Mouse (Mus musculus): ENCODE measurements around the gene Gimap9. TPM values are rescaled to one million over a fixed set of nuclear protein-coding genes. Genes with fewer than 3 reads are reported as not detected.
A peak's percentile ranks its signal among the peaks of the same experiment; 100 is the strongest.

Gimap9 gene
- polyA plus RNA-seq, 1 experiment from 2014 or later, result 8.8 TPM

DNA sequence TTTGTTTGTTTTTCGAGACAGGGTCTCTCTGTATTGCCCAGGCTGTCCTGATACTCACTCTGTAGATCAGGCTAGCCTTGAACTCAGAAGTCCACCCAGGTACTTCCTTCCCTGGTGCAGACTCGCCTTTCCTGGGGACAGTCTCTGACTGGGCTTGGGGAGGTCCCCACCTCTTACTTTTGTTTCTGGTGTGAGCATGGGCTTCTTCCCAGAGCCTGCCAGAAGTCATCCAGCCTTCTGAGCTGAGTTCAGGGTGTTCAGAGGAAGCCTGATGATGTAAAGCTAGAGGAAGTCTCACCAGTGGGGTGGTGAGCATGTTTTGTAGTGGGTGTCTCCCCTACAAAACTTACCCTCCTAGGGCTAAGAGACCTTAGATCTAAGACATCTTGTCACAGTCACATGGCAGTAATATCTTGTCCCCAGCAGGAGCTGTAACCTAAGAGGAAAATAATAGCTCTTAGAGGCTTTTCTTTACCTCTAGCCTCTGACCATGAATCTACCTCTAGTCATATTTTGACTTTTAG is 6.4 kb upstream of the Gimap9 start:
- Histone ChIP-seq H3K27me3 (ENCODE audit: control insufficient read depth, insufficient read depth, low read length) (no peaks in the 10 kb centered on the region), H3K4me3 (ENCODE audit: low read depth, low read length) (no peak overlapping the region), H3K9me3 (replicated peaks; ENCODE audit: control insufficient read depth, low read length) (no peaks in the 10 kb centered on the region), H3K36me3 (ENCODE audit: control insufficient read depth, insufficient read depth, low read length) (no peaks in the 10 kb centered on the region), H3K9ac (ENCODE audit: low read depth, low read length) (no peak overlapping the region), H3K4me2 (no peak overlapping the region), H3K4me1 (ENCODE audit: control insufficient read depth, insufficient read depth, low read length) (no peaks in the 10 kb centered on the region), H3K27ac (ENCODE audit: low read depth, low read length) (no peak overlapping the region)
- 61% methylated on average over 2 of the region's 2 CpGs for WGBS (ENCODE audit: insufficient replicate concordance)
- ATAC-seq (replicated peaks; ENCODE audit: insufficient number of reproducible peaks, low FRiP score, low TSS enrichment), result no peak

DNA sequence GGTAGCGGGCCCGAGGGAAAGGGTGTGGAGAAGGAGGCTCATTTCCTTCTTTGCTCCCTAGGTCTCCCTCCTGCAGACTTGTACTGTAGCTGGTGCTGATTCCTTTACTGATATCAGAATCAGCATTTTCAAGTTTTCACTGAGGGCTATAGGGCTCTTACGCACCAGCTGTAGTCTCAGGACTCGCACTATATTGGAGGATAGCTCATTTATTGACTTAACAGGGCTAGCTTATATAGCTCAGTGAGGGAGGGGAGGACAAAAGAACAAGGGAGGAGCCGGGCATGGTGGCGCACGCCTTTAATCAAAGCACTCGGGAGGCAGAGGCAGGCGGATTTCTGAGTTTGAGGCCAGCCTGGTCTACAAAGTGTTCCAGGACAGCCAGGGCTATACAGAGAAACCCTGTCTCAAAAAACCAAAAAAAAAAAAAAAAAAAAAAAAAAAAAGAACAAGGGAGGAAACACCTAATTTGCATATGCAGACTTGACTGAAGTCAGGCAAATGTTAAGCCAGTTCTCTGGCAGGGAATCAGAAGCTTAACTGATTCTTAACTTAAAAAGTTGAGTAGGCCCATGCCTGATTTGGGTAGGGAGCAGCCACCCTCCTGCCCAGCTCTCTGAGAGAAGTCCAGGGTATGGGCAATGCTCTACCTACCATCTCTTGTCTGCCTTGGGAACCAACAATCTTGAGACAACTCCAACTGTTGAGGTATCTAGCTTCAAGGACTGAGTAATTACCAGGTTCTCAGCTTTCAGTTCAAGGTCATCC is 1.5 kb upstream of the Gimap9 start:
- H3K36me3 ChIP-seq (ENCODE audit: control insufficient read depth, insufficient read depth, low read length), result no peaks in the 10 kb centered on the region
- H3K4me3 ChIP-seq (ENCODE audit: low read depth, low read length), result no peak overlapping the region
- H3K27ac ChIP-seq (ENCODE audit: low read depth, low read length), result no peak overlapping the region
- WGBS (ENCODE audit: insufficient replicate concordance), result 91% methylated on average over 9 of the region's 9 CpGs
- no peaks in the 10 kb centered on the region for H3K4me1 ChIP-seq (ENCODE audit: control insufficient read depth, insufficient read depth, low read length)
- no peaks in the 10 kb centered on the region for H3K27me3 ChIP-seq (ENCODE audit: control insufficient read depth, insufficient read depth, low read length)
- H3K4me2 ChIP-seq, result no peak overlapping the region
- no peaks in the 10 kb centered on the region for H3K9me3 ChIP-seq (replicated peaks; ENCODE audit: control insufficient read depth, low read length)
- ATAC-seq (replicated peaks; ENCODE audit: insufficient number of reproducible peaks, low FRiP score, low TSS enrichment), result no peak
- no peak overlapping the region for H3K9ac ChIP-seq (ENCODE audit: low read depth, low read length)

DNA sequence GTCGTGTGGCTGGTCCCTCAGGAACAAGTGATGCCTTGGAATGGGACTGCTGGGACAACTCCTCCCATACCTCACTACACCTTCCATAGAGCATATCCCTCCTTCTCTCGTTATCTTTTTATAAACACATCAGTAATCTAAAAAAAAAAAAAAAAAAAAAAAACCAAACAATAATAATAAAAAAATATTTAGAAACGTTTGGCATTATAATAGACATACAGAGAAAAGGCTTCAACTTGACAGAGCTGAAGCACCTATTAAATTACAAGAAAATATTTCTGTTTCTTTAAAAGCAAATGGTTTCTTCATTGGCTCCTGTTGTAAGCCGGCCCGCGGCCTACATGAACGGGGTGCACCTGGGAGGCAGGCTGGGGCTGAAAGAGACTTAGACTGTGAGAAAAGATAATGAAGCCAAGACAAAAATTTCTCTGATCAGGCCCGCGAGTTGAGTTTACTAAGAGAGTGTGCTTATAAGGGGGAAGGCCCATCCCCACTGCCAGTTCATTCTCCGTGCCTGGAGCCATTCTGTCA is 464 bp upstream of the Gimap9 start:
- Histone ChIP-seq H3K4me2 (peak overlapping the region; percentile 59), H3K9ac (ENCODE audit: low read depth, low read length) (peak overlapping the region; percentile 54; the same call in 1 of the 2 replicates), H3K27me3 (ENCODE audit: control insufficient read depth, insufficient read depth, low read length) (no peaks in the 10 kb centered on the region), H3K27ac (ENCODE audit: low read depth, low read length) (no peak overlapping the region), H3K4me1 (ENCODE audit: control insufficient read depth, insufficient read depth, low read length) (no peaks in the 10 kb centered on the region), H3K4me3 (ENCODE audit: low read depth, low read length) (peak overlapping the region; percentile 37; the same call in 1 of the 2 replicates), H3K9me3 (replicated peaks; ENCODE audit: control insufficient read depth, low read length) (no peaks in the 10 kb centered on the region), H3K36me3 (ENCODE audit: control insufficient read depth, insufficient read depth, low read length) (no peaks in the 10 kb centered on the region)
- WGBS (ENCODE audit: insufficient replicate concordance), result 41% methylated on average over 10 of the region's 10 CpGs
- ATAC-seq (replicated peaks; ENCODE audit: insufficient number of reproducible peaks, low FRiP score, low TSS enrichment), result no peak

DNA sequence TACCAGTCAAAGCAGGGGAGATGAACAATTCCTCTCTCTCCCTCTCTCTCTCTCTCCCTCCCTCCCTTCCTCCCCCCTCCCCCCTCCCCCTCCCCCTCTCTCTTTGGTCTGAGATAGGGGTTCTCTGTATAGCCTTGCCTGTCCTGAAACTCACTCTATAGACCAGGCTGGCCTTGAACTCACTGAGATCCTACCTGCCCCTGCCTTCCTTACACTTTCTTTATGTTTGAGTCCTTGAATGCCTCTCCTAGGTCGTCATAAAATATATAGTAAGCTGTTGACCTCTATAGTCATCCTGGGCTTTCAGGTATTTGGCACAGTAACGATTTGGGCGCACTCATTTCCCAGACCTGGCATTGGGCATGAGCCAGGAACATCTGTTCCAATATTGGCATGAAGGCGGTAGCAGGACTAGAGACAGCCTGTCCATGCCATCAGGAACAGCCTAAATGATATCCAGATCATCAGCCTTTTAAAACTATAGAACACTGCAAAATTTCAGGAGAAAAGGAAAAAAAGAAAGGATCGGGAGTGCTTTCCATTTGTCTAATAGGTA is 1.0 kb downstream of the Gimap9 start:
- Histone ChIP-seq H3K36me3 (ENCODE audit: control insufficient read depth, insufficient read depth, low read length) (no peaks in the 10 kb centered on the region), H3K4me2 (peak overlapping the region; percentile 59; the same call in 1 of the 2 replicates), H3K4me1 (ENCODE audit: control insufficient read depth, insufficient read depth, low read length) (no peaks in the 10 kb centered on the region), H3K9me3 (replicated peaks; ENCODE audit: control insufficient read depth, low read length) (no peaks in the 10 kb centered on the region), H3K27me3 (ENCODE audit: control insufficient read depth, insufficient read depth, low read length) (no peaks in the 10 kb centered on the region), H3K9ac (ENCODE audit: low read depth, low read length) (no peak overlapping the region), H3K4me3 (ENCODE audit: low read depth, low read length) (peak overlapping the region; percentile 37; the same call in 1 of the 2 replicates), H3K27ac (ENCODE audit: low read depth, low read length) (no peak overlapping the region)
- WGBS (ENCODE audit: insufficient replicate concordance), result 79% methylated on average over 5 of the region's 5 CpGs
- ATAC-seq (replicated peaks; ENCODE audit: insufficient number of reproducible peaks, low FRiP score, low TSS enrichment), result no peak

DNA sequence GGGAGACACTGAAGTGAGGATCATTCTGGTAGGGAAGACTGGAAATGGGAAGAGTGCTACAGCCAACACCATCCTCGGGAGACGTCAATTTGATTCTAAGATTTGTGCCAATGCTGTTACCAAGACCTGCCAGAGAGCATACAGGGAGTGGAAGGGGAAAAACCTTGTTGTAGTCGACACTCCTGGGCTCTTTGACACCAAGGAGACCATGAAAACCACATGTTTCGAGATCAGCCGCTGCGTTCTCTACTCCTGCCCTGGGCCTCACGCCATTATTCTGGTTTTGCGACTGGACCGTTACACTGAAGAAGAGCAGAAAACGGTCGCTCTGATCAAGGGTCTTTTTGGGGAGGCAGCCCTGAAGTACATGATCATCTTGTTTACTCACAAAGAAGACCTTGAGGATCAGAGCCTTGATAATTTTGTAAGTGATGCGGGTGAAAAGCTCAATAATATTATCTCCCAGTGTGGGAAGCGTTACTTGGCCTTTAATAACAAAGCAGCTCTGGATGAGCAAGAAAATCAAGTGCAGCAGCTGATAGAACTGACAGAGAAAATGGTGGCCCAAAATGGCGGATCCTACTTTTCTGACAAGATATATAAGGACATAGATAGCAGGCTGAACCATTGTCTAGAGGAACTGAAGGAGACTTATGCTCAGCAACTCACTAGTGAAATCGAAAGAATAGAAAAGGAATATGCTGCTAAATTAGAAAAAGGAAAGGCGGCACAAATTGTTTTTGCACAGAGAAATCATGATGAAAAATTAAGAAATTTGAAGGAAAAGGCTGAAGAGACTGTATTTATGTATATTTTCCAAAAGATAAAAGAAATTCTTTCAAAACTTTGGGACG is 1.8 kb downstream of the Gimap9 start:
- no peak for ATAC-seq (replicated peaks; ENCODE audit: insufficient number of reproducible peaks, low FRiP score, low TSS enrichment)
- Histone ChIP-seq H3K4me2 (no peak overlapping the region), H3K27me3 (ENCODE audit: control insufficient read depth, insufficient read depth, low read length) (no peaks in the 10 kb centered on the region), H3K36me3 (ENCODE audit: control insufficient read depth, insufficient read depth, low read length) (no peaks in the 10 kb centered on the region), H3K27ac (ENCODE audit: low read depth, low read length) (no peak overlapping the region), H3K4me3 (ENCODE audit: low read depth, low read length) (no peak overlapping the region), H3K9me3 (replicated peaks; ENCODE audit: control insufficient read depth, low read length) (no peaks in the 10 kb centered on the region), H3K9ac (ENCODE audit: low read depth, low read length) (no peak overlapping the region), H3K4me1 (ENCODE audit: control insufficient read depth, insufficient read depth, low read length) (no peaks in the 10 kb centered on the region)
- WGBS (ENCODE audit: insufficient replicate concordance), result 89% methylated on average over 17 of the region's 17 CpGs

- 65% methylated on average over 4 of the region's 4 CpGs for WGBS (ENCODE audit: insufficient replicate concordance)
- no peak overlapping the region for H3K4me2 ChIP-seq
- H3K27me3 ChIP-seq (ENCODE audit: control insufficient read depth, insufficient read depth, low read length), result no peaks in the 10 kb centered on the region
- no peak overlapping the region for H3K27ac ChIP-seq (ENCODE audit: low read depth, low read length)
- H3K9me3 ChIP-seq (replicated peaks; ENCODE audit: control insufficient read depth, low read length), result no peaks in the 10 kb centered on the region
- no peak overlapping the region for H3K4me3 ChIP-seq (ENCODE audit: low read depth, low read length)
- no peaks in the 10 kb centered on the region for H3K36me3 ChIP-seq (ENCODE audit: control insufficient read depth, insufficient read depth, low read length)
- H3K4me1 ChIP-seq (ENCODE audit: control insufficient read depth, insufficient read depth, low read length), result no peaks in the 10 kb centered on the region
- no peak overlapping the region for H3K9ac ChIP-seq (ENCODE audit: low read depth, low read length)
- no peak for ATAC-seq (replicated peaks; ENCODE audit: insufficient number of reproducible peaks, low FRiP score, low TSS enrichment)
These were observed 2.5 kb downstream of the Gimap9 start for GRCm38 (mm10) chr6:48678391-48678790.

DNA sequence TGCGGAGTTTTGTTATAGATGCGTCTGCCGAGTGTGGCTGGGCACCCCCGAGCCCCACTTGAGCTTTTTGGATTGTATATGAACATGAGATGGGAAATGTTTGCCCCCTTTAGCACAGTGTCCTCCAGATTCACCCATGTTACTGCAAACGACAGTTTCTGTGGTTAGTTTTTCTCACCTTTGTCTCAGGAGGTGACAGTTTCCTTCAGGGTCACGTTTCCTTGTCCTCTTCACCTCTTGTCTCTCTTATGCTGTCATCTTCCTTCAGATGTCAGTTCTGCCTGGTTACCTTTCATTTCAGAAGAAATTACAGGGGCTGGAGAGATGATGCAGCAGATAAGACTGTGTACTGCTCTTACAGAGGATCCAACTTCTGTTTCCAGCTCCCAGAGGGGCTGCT is 3.8 kb downstream of the Gimap9 start:
- H3K4me1 ChIP-seq (ENCODE audit: control insufficient read depth, insufficient read depth, low read length), result no peaks in the 10 kb centered on the region
- ATAC-seq (replicated peaks; ENCODE audit: insufficient number of reproducible peaks, low FRiP score, low TSS enrichment), result no peak
- no peak overlapping the region for H3K4me2 ChIP-seq
- H3K9ac ChIP-seq (ENCODE audit: low read depth, low read length), result no peak overlapping the region
- WGBS (ENCODE audit: insufficient replicate concordance), result 74% methylated on average over 6 of the region's 6 CpGs
- no peak overlapping the region for H3K4me3 ChIP-seq (ENCODE audit: low read depth, low read length)
- H3K9me3 ChIP-seq (replicated peaks; ENCODE audit: control insufficient read depth, low read length), result no peaks in the 10 kb centered on the region
- no peaks in the 10 kb centered on the region for H3K36me3 ChIP-seq (ENCODE audit: control insufficient read depth, insufficient read depth, low read length)
- H3K27ac ChIP-seq (ENCODE audit: low read depth, low read length), result no peak overlapping the region
- no peaks in the 10 kb centered on the region for H3K27me3 ChIP-seq (ENCODE audit: control insufficient read depth, insufficient read depth, low read length)

DNA sequence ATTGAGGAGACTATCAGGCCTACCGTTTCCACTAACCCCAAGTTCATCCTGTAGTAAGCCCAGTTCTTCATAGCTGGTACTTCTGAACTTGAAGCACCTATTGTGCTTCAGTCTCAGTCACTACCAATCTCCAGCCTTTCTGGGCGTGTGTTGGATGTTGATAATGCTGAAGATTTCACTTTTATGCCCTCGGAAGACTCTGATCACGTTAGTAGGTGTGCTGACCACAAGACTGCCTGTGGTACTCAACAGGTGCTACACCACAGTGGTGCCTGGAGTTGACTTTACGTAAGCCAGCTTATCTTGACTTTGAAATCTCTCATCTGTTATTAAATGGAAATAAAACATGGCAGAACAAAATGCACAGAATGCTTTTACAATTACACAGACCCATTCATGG is 4.5 kb downstream of the Gimap9 start:
- no peaks in the 10 kb centered on the region for H3K4me1 ChIP-seq (ENCODE audit: control insufficient read depth, insufficient read depth, low read length)
- no peak overlapping the region for H3K4me2 ChIP-seq
- H3K27me3 ChIP-seq (ENCODE audit: control insufficient read depth, insufficient read depth, low read length), result no peaks in the 10 kb centered on the region
- no peaks in the 10 kb centered on the region for H3K9me3 ChIP-seq (replicated peaks; ENCODE audit: control insufficient read depth, low read length)
- H3K27ac ChIP-seq (ENCODE audit: low read depth, low read length), result no peak overlapping the region
- H3K4me3 ChIP-seq (ENCODE audit: low read depth, low read length), result no peak overlapping the region
- H3K9ac ChIP-seq (ENCODE audit: low read depth, low read length), result no peak overlapping the region
- ATAC-seq (replicated peaks; ENCODE audit: insufficient number of reproducible peaks, low FRiP score, low TSS enrichment), result no peak
- WGBS (ENCODE audit: insufficient replicate concordance), result 72% methylated on average over 5 of the region's 5 CpGs
- H3K36me3 ChIP-seq (ENCODE audit: control insufficient read depth, insufficient read depth, low read length), result no peaks in the 10 kb centered on the region

All from heart, embryonic 11.5 days (tissue).